Mouse (Mus musculus): ENCODE results near the gene Ufc1. TPM values are rescaled to one million over a fixed set of nuclear protein-coding genes. Genes with fewer than 3 reads are reported as not detected.

The Ufc1 gene
- total and polyA plus RNA-seq, 2 experiments from 2014 or later = 83.7 to 128 TPM

DNA sequence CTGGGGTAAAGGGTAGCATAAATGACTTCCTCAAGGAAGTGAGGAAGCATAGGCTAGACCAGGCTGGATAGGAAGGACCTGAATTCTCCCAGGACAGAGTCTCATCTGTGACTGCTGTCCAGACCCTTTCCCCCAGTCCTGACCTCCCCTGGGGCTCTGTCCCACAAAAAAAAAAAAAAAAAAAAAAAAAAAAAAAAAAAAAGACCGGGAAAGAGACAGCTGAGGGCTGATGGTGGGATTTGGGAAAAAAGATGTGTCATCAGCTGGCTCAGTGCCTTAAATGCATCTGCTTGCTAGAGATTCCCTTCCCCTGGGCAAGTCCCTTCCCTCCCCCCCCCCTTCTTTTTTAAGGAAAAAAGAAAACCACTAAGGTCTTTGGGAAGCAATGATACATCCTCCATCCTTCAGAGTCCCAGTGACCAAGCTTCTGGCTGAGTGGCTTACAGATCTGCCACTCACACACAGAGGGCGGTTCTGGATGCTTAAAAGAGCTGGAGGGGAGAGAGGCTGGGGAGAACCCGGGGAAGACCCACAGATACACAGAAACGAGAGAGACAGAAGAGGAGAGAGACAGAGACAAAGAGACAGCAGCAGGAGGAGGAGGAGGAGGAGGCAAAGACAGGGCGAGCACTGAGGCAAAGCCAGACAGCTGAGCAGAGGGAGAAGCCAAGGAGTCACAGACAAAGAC is 44.8 kb downstream of the Ufc1 start, which contains the start of gene Adamts4:
Gene Adamts4 (plus strand): TSS at position 509 of the 688 bp plus-strand sequence.
- H3K9ac ChIP-seq (replicated peaks; ENCODE audit: low read length, poor library complexity, severe bottlenecking) = peak within 1 kb of the TSS; percentile 30
- peak within 1 kb of the TSS; percentile 31 for H3K4me3 ChIP-seq (ENCODE audit: low read depth, low read length)
- no peaks in the 10 kb centered on the region for H3K9me3 ChIP-seq (ENCODE audit: low read length)
- DNase-seq (ENCODE audit: low spot score) = peak; percentile 70
- H3K36me3 ChIP-seq (ENCODE audit: insufficient read depth, low read length) = no peaks in the 10 kb centered on the region
- peaks cover 9% of the 10 kb centered on the region; the same call in 1 of the 2 replicates for H3K4me1 ChIP-seq (ENCODE audit: insufficient read depth, low read length)
- ATAC-seq (ENCODE audit: low FRiP score) = no peak
- H3K27me3 ChIP-seq (ENCODE audit: insufficient read depth, low read length) = no peaks in the 10 kb centered on the region
- H3K4me2 ChIP-seq (ENCODE audit: low read depth, low read length, poor library complexity, severe bottlenecking) = peak within 1 kb of the TSS; percentile 57
- H3K27ac ChIP-seq (ENCODE audit: low read depth, low read length) = no peak within 1 kb of the TSS
- no peak for TF ChIP-seq CTCF (IDR thresholded peaks at IDR 0.05)
- WGBS = 3% methylated on average over 4 of the region's 5 CpGs

DNA sequence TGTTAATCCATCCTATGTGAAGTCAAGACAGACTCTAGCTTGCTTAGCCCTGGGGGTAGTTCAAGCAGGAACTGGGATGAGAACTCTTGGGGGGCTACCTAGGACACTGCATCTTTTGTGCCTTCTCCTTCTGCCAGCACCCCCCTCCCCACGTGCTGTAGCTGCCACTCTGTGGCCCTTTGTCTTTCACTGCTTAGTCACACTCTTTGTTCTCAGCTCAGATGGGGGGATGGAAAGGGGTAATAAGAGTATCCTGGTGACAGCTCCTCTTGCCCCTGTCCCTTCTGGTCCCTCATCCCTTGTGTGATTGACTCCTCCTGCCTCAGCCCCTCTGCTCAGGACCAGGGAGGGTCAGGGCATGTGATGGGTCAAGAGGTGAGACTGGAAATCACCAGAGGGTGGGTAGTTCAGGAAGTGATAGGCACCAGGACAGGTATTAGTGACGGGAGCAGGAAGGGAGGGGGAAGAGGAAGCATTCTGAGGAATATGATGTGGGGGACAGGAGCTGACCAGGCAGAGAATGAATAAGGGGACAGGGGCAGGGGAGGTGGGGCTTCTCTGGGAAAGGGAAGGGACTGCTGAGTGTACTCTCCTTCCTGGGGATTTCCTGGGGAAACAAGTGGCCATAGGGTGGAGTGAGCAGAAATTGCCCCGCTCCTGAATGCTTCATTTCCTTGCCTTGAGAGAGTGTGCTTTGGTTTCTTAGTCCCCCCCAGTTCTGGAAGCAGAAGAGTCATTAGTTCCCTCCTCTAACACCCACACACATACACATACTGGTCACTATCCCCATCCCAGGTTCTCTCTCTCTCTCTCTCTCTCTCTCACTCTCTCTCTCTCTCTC is 46.2 kb downstream of the Ufc1 start:
- DNase-seq (ENCODE audit: low spot score) (no peak), ATAC-seq (ENCODE audit: low FRiP score) (no peak)
- Histone ChIP-seq H3K9me3 (ENCODE audit: low read length) (no peaks in the 10 kb centered on the region), H3K27ac (ENCODE audit: low read depth, low read length) (no peak overlapping the region), H3K36me3 (ENCODE audit: insufficient read depth, low read length) (no peaks in the 10 kb centered on the region), H3K4me1 (ENCODE audit: insufficient read depth, low read length) (peaks cover 9% of the 10 kb centered on the region; the same call in 1 of the 2 replicates), H3K4me3 (ENCODE audit: low read depth, low read length) (no peak overlapping the region), H3K27me3 (ENCODE audit: insufficient read depth, low read length) (no peaks in the 10 kb centered on the region), H3K4me2 (ENCODE audit: low read depth, low read length, poor library complexity, severe bottlenecking) (no peak overlapping the region), H3K9ac (replicated peaks; ENCODE audit: low read length, poor library complexity, severe bottlenecking) (no peak overlapping the region)
- 45% methylated on average over 3 of the region's 3 CpGs for WGBS
- TF ChIP-seq CTCF (IDR thresholded peaks at IDR 0.05) = no peak

DNA sequence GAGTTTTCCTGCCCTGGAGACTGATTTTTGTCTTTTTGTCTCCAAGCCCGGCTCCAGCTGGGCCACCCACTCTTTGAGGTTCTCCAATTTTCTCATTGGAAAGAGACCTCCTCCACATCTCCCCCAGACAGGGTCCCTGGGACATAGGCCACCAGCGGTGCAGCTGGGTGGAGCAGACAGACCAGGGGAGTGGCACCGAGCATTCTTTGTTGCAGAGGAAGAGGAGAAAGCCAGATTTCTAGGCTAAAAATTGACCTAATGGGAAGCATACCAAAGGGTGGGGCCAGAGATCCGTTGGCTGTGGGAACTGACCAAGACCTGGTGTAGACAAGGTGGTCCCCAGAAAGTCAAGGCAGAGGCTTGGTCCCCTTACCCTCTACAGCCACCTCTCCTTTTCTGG is 46.9 kb downstream of the Ufc1 start:
- Histone ChIP-seq H3K4me3 (ENCODE audit: low read depth, low read length) (peak overlapping the region; percentile 59), H3K27ac (ENCODE audit: low read depth, low read length) (no peak overlapping the region)

DNA sequence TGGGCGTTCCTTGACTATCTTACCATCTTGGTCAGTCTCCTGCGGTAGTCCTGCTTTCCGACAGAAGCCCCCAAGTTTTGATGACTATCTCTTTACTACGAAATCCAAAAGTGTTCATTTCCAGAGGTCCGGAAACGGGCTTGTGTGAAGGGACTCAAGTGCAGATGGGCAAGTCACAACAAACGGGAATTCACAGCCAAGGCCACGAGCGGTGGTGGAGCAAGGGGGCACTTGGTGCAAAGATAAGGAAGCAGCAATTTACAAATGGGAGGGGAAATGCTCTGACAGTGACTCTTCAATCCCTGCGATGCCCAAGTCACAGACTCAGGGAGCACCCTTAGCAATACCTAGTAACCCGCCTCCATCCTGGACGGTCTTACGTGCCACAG is 47.4 kb downstream of the Ufc1 start:
- 13% methylated on average over 13 of the region's 13 CpGs for WGBS
- peak overlapping the region; percentile 61 for H3K4me2 ChIP-seq (ENCODE audit: low read depth, low read length, poor library complexity, severe bottlenecking)
- H3K27ac ChIP-seq (ENCODE audit: low read depth, low read length) = peak overlapping the region; percentile 57
- DNase-seq (ENCODE audit: low spot score) (no peak), ATAC-seq (ENCODE audit: low FRiP score) (no peak)
- peaks cover 1% of the 10 kb centered on the region; the same call in 1 of the 2 replicates for H3K36me3 ChIP-seq (ENCODE audit: insufficient read depth, low read length)
- H3K9ac ChIP-seq (replicated peaks; ENCODE audit: low read length, poor library complexity, severe bottlenecking) = peak overlapping the region; percentile 33; the same call in 1 of the 2 replicates
- peaks cover 9% of the 10 kb centered on the region; the same call in 1 of the 2 replicates for H3K4me1 ChIP-seq (ENCODE audit: insufficient read depth, low read length)
- H3K4me3 ChIP-seq (ENCODE audit: low read depth, low read length) = peak overlapping the region; percentile 59
- H3K27me3 ChIP-seq (ENCODE audit: insufficient read depth, low read length) = no peaks in the 10 kb centered on the region
- TF ChIP-seq CTCF (IDR thresholded peaks at IDR 0.05) = no peak
- H3K9me3 ChIP-seq (ENCODE audit: low read length) = no peaks in the 10 kb centered on the region

More for the DNA sequence above, 46.9 kb downstream of the Ufc1 start:
- Histone ChIP-seq H3K9me3 (ENCODE audit: low read length) (no peaks in the 10 kb centered on the region), H3K4me1 (ENCODE audit: insufficient read depth, low read length) (peaks cover 9% of the 10 kb centered on the region; the same call in 1 of the 2 replicates), H3K36me3 (ENCODE audit: insufficient read depth, low read length) (no peaks in the 10 kb centered on the region), H3K4me2 (ENCODE audit: low read depth, low read length, poor library complexity, severe bottlenecking) (peak overlapping the region; percentile 61), H3K27me3 (ENCODE audit: insufficient read depth, low read length) (no peaks in the 10 kb centered on the region), H3K9ac (replicated peaks; ENCODE audit: low read length, poor library complexity, severe bottlenecking) (no peak overlapping the region)
- DNase-seq (ENCODE audit: low spot score) (no peak), ATAC-seq (ENCODE audit: low FRiP score) (no peak)
- WGBS = 30% methylated on average over 4 of the region's 4 CpGs
- TF ChIP-seq CTCF (IDR thresholded peaks at IDR 0.05) = no peak

DNA sequence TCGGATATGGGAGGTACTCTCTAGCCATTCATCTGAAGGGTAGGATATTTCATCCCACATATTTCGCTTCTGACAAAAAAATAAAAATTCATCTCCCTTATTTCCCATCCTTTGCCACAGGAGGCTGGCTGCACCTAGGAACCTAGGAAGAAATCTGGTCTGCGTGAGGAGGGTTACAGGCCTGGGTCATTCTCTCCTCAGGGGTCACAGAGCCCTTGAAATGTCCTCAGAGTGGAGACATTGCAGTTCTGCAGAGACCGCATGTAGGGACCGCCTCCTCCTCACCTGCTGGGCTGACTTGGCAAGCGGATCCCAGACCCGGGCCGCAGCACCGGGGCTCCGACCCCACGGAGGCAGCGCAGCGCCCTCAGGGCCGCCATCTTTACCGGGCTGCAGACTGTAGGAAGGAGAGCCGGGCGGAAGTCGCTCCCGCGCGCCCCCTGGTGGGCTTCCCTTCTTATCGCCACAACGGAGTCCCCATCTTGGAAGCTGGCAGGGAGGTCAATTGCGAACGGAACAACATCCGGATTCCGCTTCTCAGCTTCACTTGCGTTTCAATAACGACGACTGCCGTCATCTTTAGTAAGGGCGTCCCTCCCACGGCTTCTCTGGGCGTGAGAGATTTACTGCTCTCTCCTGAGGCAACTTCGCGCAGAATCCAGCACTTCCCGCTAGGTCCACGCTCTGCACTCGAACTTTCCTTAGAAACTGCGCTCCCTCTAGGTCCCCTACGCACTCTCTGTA is 47.9 kb downstream of the Ufc1 start:
- under 1% methylated on average over 41 of the region's 41 CpGs for WGBS
- Histone ChIP-seq H3K9me3 (ENCODE audit: low read length) (no peaks in the 10 kb centered on the region), H3K4me1 (ENCODE audit: insufficient read depth, low read length) (peaks cover 6% of the 10 kb centered on the region; the same call in 1 of the 2 replicates), H3K36me3 (ENCODE audit: insufficient read depth, low read length) (peaks cover 4% of the 10 kb centered on the region; the same call in 1 of the 2 replicates), H3K27ac (ENCODE audit: low read depth, low read length) (peak overlapping the region; percentile 62), H3K4me3 (ENCODE audit: low read depth, low read length) (peak overlapping the region; percentile 59), H3K4me2 (ENCODE audit: low read depth, low read length, poor library complexity, severe bottlenecking) (peak overlapping the region; percentile 61), H3K9ac (replicated peaks; ENCODE audit: low read length, poor library complexity, severe bottlenecking) (peak overlapping the region; percentile 67), H3K27me3 (ENCODE audit: insufficient read depth, low read length) (no peaks in the 10 kb centered on the region)
- TF ChIP-seq CTCF (IDR thresholded peaks at IDR 0.05) = peak; percentile 90
- peak; percentile 100 for DNase-seq (ENCODE audit: low spot score)
- peak; percentile 91 for ATAC-seq (ENCODE audit: low FRiP score)
